9 mouse cellular contexts compared by ENCODE assay signal in the genomic region with DNA sequence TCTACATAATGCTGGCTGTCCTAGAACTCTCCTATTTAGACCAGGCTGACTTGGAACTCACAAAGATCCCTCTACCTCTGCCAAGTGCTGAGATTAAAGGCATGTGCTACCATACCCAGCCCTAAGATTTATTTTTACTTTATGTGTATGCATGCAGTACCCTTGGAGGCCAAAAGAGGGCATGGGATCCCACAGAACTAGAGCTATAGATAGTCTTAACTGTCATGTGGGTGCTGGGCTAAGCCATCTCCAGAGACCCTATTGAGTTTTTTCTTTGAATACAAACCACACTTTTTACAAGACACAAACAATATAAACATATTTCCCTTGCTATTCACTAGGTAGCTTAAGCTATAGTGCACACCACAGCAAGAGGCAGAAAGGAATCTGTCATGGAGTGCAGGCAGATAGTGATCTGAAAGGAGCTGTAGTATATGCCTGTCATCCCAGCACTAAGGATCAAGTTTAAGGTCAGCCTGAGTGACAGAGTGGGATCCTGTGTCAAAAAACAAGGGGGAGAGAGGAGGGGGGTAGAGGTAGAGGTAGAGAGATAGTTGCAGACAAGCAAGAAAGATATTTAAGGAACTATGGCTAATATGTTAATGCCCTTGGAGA. TPM values are rescaled to one million over a fixed set of nuclear protein-coding genes. Genes with fewer than 3 reads are reported as not detected.
DNase-seq lines count a peak whose midpoint lies in the region; ATAC-seq lines count a peak whose summit lies in the region.
"Had no signal": no experiment of that assay in that cellular context is flagged by ENCODE, and none has a peak within 500 bp of the region (broad histone marks: within the 10 kb centered on the region; RNA-seq: fewer than 3 reads in every experiment).

No protein-coding gene starts in this region.

- no peak overlapping the region for H3K9ac ChIP-seq in neural tube, embryonic 15.5 days (replicated peaks)
- H3K9ac ChIP-seq: limb, embryonic 13.5 days had no signal

- H3K36me3 ChIP-seq in neural tube, embryonic 15.5 days: no peaks in the 10 kb centered on the region
- H3K36me3 ChIP-seq: limb, embryonic 13.5 days had no signal

- H3K27me3 ChIP-seq in neural tube, embryonic 15.5 days (replicated peaks): no peaks in the 10 kb centered on the region
- H3K27me3 ChIP-seq: limb, embryonic 13.5 days had no signal

- DNase-seq in neural tube, embryonic 10.5 days (ENCODE audit: extremely low spot score, low spot score): peak; percentile 46
- peak; percentile 67 to 84 for DNase-seq in cerebellum, postnatal 25 days
- DNase-seq in gastrocnemius, postnatal 25 days: peak; percentile 22
- peak; percentile 41 for DNase-seq in kidney, adult 11 months
- DNase-seq in left cerebral cortex, postnatal 4 days: peak; percentile 65
- peak; percentile 34 to 63 for DNase-seq in spleen, postnatal 14 days (ENCODE audit: low spot score in 2 of 2)

- ATAC-seq in neural tube, embryonic 15.5 days (ENCODE audit: low FRiP score): no peak
- peak; percentile 89 for ATAC-seq in megakaryocyte-erythroid progenitor cell, adult 5-6 weeks (replicated peaks; ENCODE audit: low FRiP score, low TSS enrichment, poor library complexity, severe bottlenecking)

- H3K9me3 ChIP-seq in neural tube, embryonic 15.5 days (replicated peaks): no peaks in the 10 kb centered on the region
- H3K9me3 ChIP-seq: limb, embryonic 13.5 days had no signal

- H3K4me2 ChIP-seq in neural tube, embryonic 15.5 days: no peak overlapping the region
- H3K4me2 ChIP-seq: limb, embryonic 13.5 days had no signal

- no peak overlapping the region for H3K4me3 ChIP-seq in neural tube, embryonic 15.5 days (replicated peaks)
- H3K4me3 ChIP-seq: limb, embryonic 13.5 days had no signal

- H3K4me1 ChIP-seq in neural tube, embryonic 15.5 days: no peaks in the 10 kb centered on the region
- H3K4me1 ChIP-seq: limb, embryonic 13.5 days had no signal

- H3K27ac ChIP-seq in neural tube, embryonic 15.5 days (replicated peaks): no peak overlapping the region
- H3K27ac ChIP-seq: limb, embryonic 13.5 days had no signal

- intact Hi-C loops in left cerebral cortex, postnatal 4 days (cut with DNase I): loop anchor here (5.0 kb wide), 1 partner anchor 110 kb away; a partner anchor contains a TSS

RNA-seq across cellular contexts. Expression of a gene that starts 6.7 kb away (rescaled TPM):
- 85.9 and 87.2 TPM in 2 replicates for polyA plus RNA-seq in neural tube, embryonic 15.5 days (2015; fragmentation: Nextera tagmentation; extraction: Ambion mirVana)
- total RNA-seq in gastrocnemius, postnatal 25 days (2021): 10 to 100 TPM; 35.3 to 37.7 TPM
- total RNA-seq in left cerebral cortex, postnatal 4 days (2021): 100 to 1,000 TPM; 126 to 131 TPM
- total RNA-seq in megakaryocyte-erythroid progenitor cell, adult 5-6 weeks (2014; fragmentation: Nextera tagmentation): 131 and 149 TPM in 2 replicates
- total RNA-seq in megakaryocyte-erythroid progenitor cell, adult 5-6 weeks (2017): 255 and 297 TPM in 2 replicates

RNA-seq across cellular contexts. Expression of a gene that starts 7.2 kb away (rescaled TPM):
- 29.3 and 30.8 TPM in 2 replicates for polyA plus RNA-seq in neural tube, embryonic 15.5 days (2015; fragmentation: Nextera tagmentation; extraction: Ambion mirVana)
- total RNA-seq in gastrocnemius, postnatal 25 days (2021): 100 to 1,000 TPM; 107 to 134 TPM
- 10 to 100 TPM; 45.2 to 55.7 TPM for total RNA-seq in left cerebral cortex, postnatal 4 days (2021)
- 177 and 250 TPM in 2 replicates for total RNA-seq in megakaryocyte-erythroid progenitor cell, adult 5-6 weeks (2014; fragmentation: Nextera tagmentation)
- total RNA-seq in megakaryocyte-erythroid progenitor cell, adult 5-6 weeks (2017): 187 and 201 TPM in 2 replicates

RNA-seq across cellular contexts. Expression of a gene that starts 45.7 kb away (rescaled TPM):
- polyA plus RNA-seq in neural tube, embryonic 15.5 days (2015; fragmentation: Nextera tagmentation; extraction: Ambion mirVana): 27.5 and 32.0 TPM in 2 replicates
- total RNA-seq in gastrocnemius, postnatal 25 days (2021): 1 to 10 TPM; 3.9 to 5.1 TPM
- total RNA-seq in left cerebral cortex, postnatal 4 days (2021): 10 to 100 TPM; 19.0 to 20.5 TPM
- 16.1 and 18.0 TPM in 2 replicates for total RNA-seq in megakaryocyte-erythroid progenitor cell, adult 5-6 weeks (2014; fragmentation: Nextera tagmentation)
- 13.8 and 19.0 TPM in 2 replicates for total RNA-seq in megakaryocyte-erythroid progenitor cell, adult 5-6 weeks (2017)

RNA-seq across cellular contexts. Expression of a gene that starts 50.4 kb away (rescaled TPM):
- polyA plus RNA-seq in neural tube, embryonic 15.5 days (2015; fragmentation: Nextera tagmentation; extraction: Ambion mirVana): 20.7 and 22.2 TPM in 2 replicates
- total RNA-seq in gastrocnemius, postnatal 25 days (2021): 10 to 100 TPM; 23.0 to 23.8 TPM
- total RNA-seq in left cerebral cortex, postnatal 4 days (2021): 10 to 100 TPM; 26.4 to 33.6 TPM
- total RNA-seq in megakaryocyte-erythroid progenitor cell, adult 5-6 weeks (2014; fragmentation: Nextera tagmentation): 6.1 and 9.4 TPM in 2 replicates
- total RNA-seq in megakaryocyte-erythroid progenitor cell, adult 5-6 weeks (2017): 3.2 and 11.1 TPM in 2 replicates

Comparison
In these comparisons a context has a peak if more than half of its experiments do, and no peak if none do; other contexts are left out.
1. DNase-seq: peak in every context shown above with its lines; median percentile 76 in cerebellum, postnatal 25 days; 65 in left cerebral cortex, postnatal 4 days; 48 in spleen, postnatal 14 days; 46 in neural tube, embryonic 10.5 days; 41 in kidney, adult 11 months; 22 in gastrocnemius, postnatal 25 days.